Mouse (Mus musculus) cerebellum, adult 9-11 months (tissue): ENCODE measurements at regions not wholly inside any gene's neighbourhood (a gene's known extent, or its start where the extent isn't known, plus 50 kb on each side); places are given as distances from the start of the nearest gene placed in this dataset.
A peak's percentile ranks its signal among the peaks of the same experiment; 100 is the strongest.

Source experiments
- DNase-seq: peaks from one replicate; pipeline ENCODE4 v3.0.0; 2022

GRCm38 (mm10) chr5:59669153-59669552, 1951.4 kb downstream of the Pcdh7 start:
- no peak for DNase-seq

- DNase-seq = no peak
Measured at GRCm38 (mm10) chr5:59700009-59700408, 1982.2 kb downstream of the Pcdh7 start.

GRCm38 (mm10) chr5:59715457-59715856, 1997.7 kb downstream of the Pcdh7 start:
- DNase-seq = no peak

GRCm38 (mm10) chr5:59756229-59756628, 2038.5 kb downstream of the Pcdh7 start:
- no peak for DNase-seq

GRCm38 (mm10) chr5:59756660-59757415, 2039.1 kb downstream of the Pcdh7 start:
- peak; percentile 38 for DNase-seq
